Mouse (Mus musculus) lung, embryonic 14.5 days (tissue): Measurements from ENCODE around the gene Aff3. TPM values are rescaled to one million over a fixed set of nuclear protein-coding genes. Genes with fewer than 3 reads are reported as not detected.

ENCODE experiments used
- ATAC-seq: fragments of 200-750 bp; cut with Nextera tagmentation; 2 replicates; pipeline ENCODE4 v1.8.0; 2017; ENCODE audit warnings: mild to moderate bottlenecking, moderate TSS enrichment, moderate library complexity; ENCODE audit not compliant: insufficient read depth
- DNase-seq: peaks from one replicate; pipeline ENCODE4 v3.0.0-alpha.2; 2015
- H3K27ac ChIP-seq: fragments of 300-500 bp; sonication (generic); 2 replicates; pipeline ENCODE4 v1.5.1; 2014; ENCODE audit warnings: low read depth, mild to moderate bottlenecking, moderate library complexity
- H3K27me3 ChIP-seq: fragments of 300-500 bp; sonication (generic); 2 replicates; pipeline ENCODE4 v1.6.1; 2014; ENCODE audit warnings: low read length, control low read depth; ENCODE audit not compliant: insufficient read depth
- H3K36me3 ChIP-seq: fragments of 300-500 bp; sonication (generic); 2 replicates; pipeline ENCODE4 v1.6.1; 2014; ENCODE audit warnings: control low read depth; ENCODE audit not compliant: insufficient read depth
- H3K4me1 ChIP-seq: fragments of 300-500 bp; sonication (generic); 2 replicates; pipeline ENCODE4 v1.6.1; 2014; ENCODE audit warnings: antibody characterized with exemption, control low read depth; ENCODE audit not compliant: insufficient read depth
- H3K4me2 ChIP-seq: fragments of 300-500 bp; sonication (generic); 2 replicates; pipeline ENCODE4 v1.6.1; 2014; ENCODE audit warnings: mild to moderate bottlenecking
- H3K4me3 ChIP-seq: fragments of 300-500 bp; sonication (generic); 2 replicates; pipeline ENCODE4 v1.5.1; 2014; ENCODE audit warnings: low read depth, low read length
- H3K9ac ChIP-seq: fragments of 300-500 bp; sonication (generic); 2 replicates; pipeline ENCODE4 v1.6.1; 2014
- H3K9me3 ChIP-seq: fragments of 300-500 bp; sonication (generic); 2 replicates; pipeline ENCODE4 v1.6.1; 2016; ENCODE audit warnings: low read depth, low read length, control low read depth
- CTCF ChIP-seq: IDR thresholded peaks from 2 replicates; pipeline ENCODE4 v1.5.1; 2016; ENCODE audit warnings: antibody characterized with exemption, low read depth
- WGBS: fragments of 180-500 bp; shearing (Covaris S2); extraction: QIAGEN DNeasy Blood & Tissue Kit; methylation state at CpG from one replicate; pipeline ENCODE4 v1.1.7; 2014; 5-methylcytosine and 5-hydroxymethylcytosine counted together
- polyA plus RNA-seq: library from polyadenylated mRNA; unstranded; fragments of >200 nt; fragmentation: Nextera tagmentation; extraction: Ambion mirVana; gene quantifications from 2 replicates; pipeline ENCODE4 v1.2.1, GENCODE M21; 2014

The Aff3 gene
- polyA plus RNA-seq, 1 experiment from 2014 or later, result 15.2 TPM

DNA sequence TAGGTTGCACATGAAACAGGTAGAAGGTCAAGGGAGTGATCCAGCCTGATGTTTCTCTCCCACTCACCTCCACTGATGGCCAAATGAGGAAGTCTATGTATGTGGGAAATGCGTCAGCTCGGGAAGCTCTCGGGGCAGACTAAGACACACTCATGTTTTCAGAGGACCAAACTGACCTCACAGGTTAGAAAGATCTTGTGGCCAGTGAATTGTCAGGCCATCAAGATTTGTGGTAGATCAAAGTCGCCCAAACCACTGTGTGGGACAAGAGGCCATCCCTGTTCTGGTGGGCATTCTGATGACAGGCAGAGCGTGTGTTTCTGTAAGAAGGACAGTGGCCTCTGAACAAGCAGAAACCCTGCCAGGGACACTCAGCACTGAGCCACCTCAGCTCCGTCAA, 175.0 kb downstream of the Aff3 start:
- Histone ChIP-seq H3K4me3 (no peak overlapping the region), H3K9me3 (no peaks in the 10 kb centered on the region), H3K27ac (no peak overlapping the region), H3K36me3 (no peaks in the 10 kb centered on the region), H3K9ac (no peak overlapping the region), H3K4me2 (no peak overlapping the region), H3K27me3 (no peaks in the 10 kb centered on the region), H3K4me1 (no peaks in the 10 kb centered on the region)
- TF ChIP-seq CTCF, result no peak
- ATAC-seq, result no peak
- no peak for DNase-seq
- WGBS, result 82% methylated on average over 6 of the region's 6 CpGs

DNA sequence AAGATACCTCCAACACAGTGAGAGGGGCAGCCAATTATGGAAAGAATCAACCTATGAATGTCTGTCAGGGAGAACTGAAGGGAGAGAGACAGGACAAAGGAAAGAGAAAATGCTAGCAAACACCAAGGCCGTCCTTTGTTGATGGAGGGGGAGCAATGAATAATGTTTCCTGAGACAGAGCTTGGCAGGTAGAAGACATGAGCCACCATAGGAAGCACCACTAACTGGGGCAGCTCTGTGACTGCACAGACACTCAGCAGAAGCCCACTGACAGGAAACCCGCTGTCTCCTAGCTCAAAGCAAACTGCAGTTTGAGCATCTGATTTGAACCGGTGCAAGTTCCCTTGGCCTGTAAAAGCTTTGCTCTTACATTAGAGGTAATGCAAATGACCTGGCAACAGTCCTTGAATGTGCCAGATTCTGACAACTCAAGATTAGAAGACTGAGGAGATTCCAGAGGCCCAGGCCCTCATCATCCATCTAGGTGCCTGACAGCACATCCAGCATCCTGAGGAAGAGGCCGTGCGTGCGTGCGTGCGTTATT, 176.0 kb downstream of the Aff3 start:
- Histone ChIP-seq H3K4me1 (no peaks in the 10 kb centered on the region), H3K36me3 (no peaks in the 10 kb centered on the region), H3K27me3 (no peaks in the 10 kb centered on the region), H3K27ac (no peak overlapping the region), H3K9me3 (no peaks in the 10 kb centered on the region), H3K9ac (no peak overlapping the region), H3K4me2 (no peak overlapping the region), H3K4me3 (no peak overlapping the region)
- TF ChIP-seq CTCF, result no peak
- no peak for ATAC-seq
- no peak for DNase-seq
- WGBS, result 48% methylated on average over 8 of the region's 8 CpGs

DNA sequence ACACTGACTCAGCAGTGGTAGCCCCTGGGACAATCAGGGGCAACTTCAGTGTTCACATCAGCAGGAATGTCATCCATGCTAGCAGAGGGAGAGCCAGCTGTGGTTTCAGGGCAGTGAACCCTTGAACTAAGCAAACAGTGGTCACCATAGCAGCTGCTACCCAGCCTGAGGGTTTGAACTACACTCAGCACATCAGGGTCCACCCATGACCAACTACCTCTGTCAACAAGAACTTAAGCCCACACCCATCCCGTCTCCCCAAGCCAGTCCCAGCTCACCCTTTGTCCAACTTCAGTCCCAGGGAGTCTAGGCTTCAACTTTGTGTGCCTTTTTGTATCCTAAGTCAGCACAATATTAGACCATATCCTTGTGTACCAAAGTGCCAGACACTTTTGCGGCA, 176.9 kb downstream of the Aff3 start:
- DNase-seq (no peak), ATAC-seq (no peak)
- Histone ChIP-seq H3K4me2 (no peak overlapping the region), H3K27ac (no peak overlapping the region), H3K4me3 (no peak overlapping the region), H3K27me3 (no peaks in the 10 kb centered on the region), H3K9me3 (no peaks in the 10 kb centered on the region), H3K36me3 (no peaks in the 10 kb centered on the region), H3K9ac (no peak overlapping the region), H3K4me1 (no peaks in the 10 kb centered on the region)
- TF ChIP-seq CTCF, result no peak
- 87% methylated on average over 2 of the region's 2 CpGs for WGBS

- Histone ChIP-seq H3K36me3 (no peaks in the 10 kb centered on the region), H3K4me3 (no peak overlapping the region), H3K27ac (no peak overlapping the region), H3K4me1 (0 out of 2 replicates have a peak, but pooled peaks cover 7% of the 10 kb centered on the region), H3K9me3 (no peaks in the 10 kb centered on the region), H3K27me3 (no peaks in the 10 kb centered on the region), H3K4me2 (no peak overlapping the region), H3K9ac (no peak overlapping the region)
- TF ChIP-seq CTCF, result no peak
- WGBS, result 90% methylated on average over 2 of the region's 2 CpGs
- ATAC-seq (no peak), DNase-seq (no peak)
These were observed 181.6 kb downstream of the Aff3 start for GRCm38 (mm10) chr1:38483191-38483590.

DNA sequence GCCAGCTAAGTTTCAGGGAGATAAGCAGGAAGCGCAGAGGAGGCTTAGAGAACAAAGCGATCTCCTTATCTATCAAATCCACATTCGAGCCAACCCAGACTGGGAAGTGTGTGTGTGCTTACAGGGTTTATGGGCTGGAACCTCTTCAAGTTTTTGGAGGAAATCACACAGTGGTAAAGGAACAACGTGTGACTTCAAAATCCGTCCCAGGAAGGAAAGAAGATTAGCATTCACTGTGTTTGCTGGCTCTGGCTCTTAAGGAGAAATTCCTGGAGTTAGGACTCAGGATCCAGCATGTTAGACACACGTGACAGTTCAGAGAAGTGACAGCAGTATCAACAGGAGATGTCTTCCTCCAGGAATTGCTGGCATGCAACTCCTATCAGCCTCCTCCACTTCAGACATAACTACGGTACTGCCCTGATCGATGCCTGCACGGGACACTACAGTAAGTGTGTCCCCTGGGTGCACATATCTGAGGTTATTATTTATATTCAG, 186.5 kb downstream of the Aff3 start:
- no peak for TF ChIP-seq CTCF
- peak; percentile 75 for ATAC-seq
- DNase-seq, result peak; percentile 69
- H3K9me3 ChIP-seq, result no peaks in the 10 kb centered on the region
- no peak overlapping the region for H3K4me2 ChIP-seq
- no peak overlapping the region for H3K27ac ChIP-seq
- H3K4me1 ChIP-seq, result 0 out of 2 replicates have a peak, but pooled peaks cover 11% of the 10 kb centered on the region
- H3K27me3 ChIP-seq, result no peaks in the 10 kb centered on the region
- H3K9ac ChIP-seq, result no peak overlapping the region
- no peak overlapping the region for H3K4me3 ChIP-seq
- 14% methylated on average over 9 of the region's 9 CpGs for WGBS
- no peaks in the 10 kb centered on the region for H3K36me3 ChIP-seq

DNA sequence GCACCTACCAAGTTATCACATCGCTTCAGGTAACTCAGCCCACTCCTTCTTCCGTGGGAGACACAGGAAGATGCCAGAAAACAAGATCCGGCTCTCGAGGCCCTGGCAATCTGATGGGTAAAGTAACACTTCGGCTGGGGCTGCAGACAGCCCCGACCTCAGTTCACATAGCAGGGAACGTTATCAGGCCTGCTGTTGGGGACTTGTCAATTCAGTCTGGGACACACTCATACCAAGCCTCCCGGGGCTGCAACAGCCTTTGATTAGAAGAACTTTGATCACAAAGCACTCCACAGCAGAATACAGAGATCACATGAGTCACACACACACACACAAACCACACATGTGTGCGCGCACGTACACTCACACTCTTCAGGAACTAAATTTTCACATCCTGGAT, 193.9 kb downstream of the Aff3 start:
- Histone ChIP-seq H3K27me3 (no peaks in the 10 kb centered on the region), H3K9ac (no peak overlapping the region), H3K36me3 (no peaks in the 10 kb centered on the region), H3K4me2 (peak overlapping the region; percentile 10; the same call in 1 of the 2 replicates), H3K4me1 (no peaks in the 10 kb centered on the region), H3K27ac (no peak overlapping the region), H3K9me3 (no peaks in the 10 kb centered on the region), H3K4me3 (no peak overlapping the region)
- ATAC-seq, result no peak
- no peak for TF ChIP-seq CTCF
- peak; percentile 25 for DNase-seq
- WGBS, result 31% methylated on average over 11 of the region's 11 CpGs

DNA sequence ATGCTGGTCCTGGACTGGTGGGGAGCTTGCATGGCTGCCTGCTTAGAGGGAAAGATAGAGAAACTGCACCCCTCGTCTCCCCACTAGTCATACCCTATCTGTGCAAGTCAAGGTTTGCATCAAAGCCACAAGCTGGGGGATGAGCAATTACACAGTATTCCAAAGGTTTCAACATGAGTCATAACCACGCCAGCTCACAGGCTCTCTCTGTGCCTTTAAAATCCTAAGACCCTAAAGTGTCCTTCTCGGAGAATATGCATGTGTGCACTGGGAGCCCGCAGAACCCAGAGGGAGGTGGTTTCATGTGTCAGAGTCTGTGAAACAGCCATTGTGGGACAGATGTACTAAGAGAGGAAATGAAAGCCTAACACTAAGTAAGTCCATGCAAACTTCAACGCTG, 194.6 kb downstream of the Aff3 start:
- H3K4me1 ChIP-seq, result no peaks in the 10 kb centered on the region
- H3K9ac ChIP-seq, result no peak overlapping the region
- ATAC-seq (no peak), DNase-seq (no peak)
- 59% methylated on average over 5 of the region's 5 CpGs for WGBS
- H3K27ac ChIP-seq, result no peak overlapping the region
- no peak for TF ChIP-seq CTCF
- no peaks in the 10 kb centered on the region for H3K36me3 ChIP-seq
- no peak overlapping the region; the same call in 1 of the 2 replicates for H3K4me2 ChIP-seq
- H3K9me3 ChIP-seq, result no peaks in the 10 kb centered on the region
- H3K4me3 ChIP-seq, result no peak overlapping the region
- no peaks in the 10 kb centered on the region for H3K27me3 ChIP-seq
